Mouse (Mus musculus) ES-Bruce4 (cell line): ENCODE measurements at regions not wholly inside any gene's neighbourhood (a gene's known extent, or its start where the extent isn't known, plus 50 kb on each side); places are given as distances from the start of the nearest gene placed in this dataset.

Source experiments
- CTCF ChIP-seq: IDR thresholded peaks from one replicate; pipeline ENCODE4 v1.8.1; 2011; ENCODE audit warnings: low read depth, low read length
- POLR2A ChIP-seq: IDR thresholded peaks from one replicate; pipeline ENCODE4 v1.8.1; 2011; ENCODE audit warnings: low read length; ENCODE audit not compliant: insufficient read depth

GRCm38 (mm10) chr1:91734731-91735130, 66.5 kb upstream of the Twist2 start:
- TF ChIP-seq CTCF (no peak), POLR2A (no peak)
